Mouse (Mus musculus): Measurements from ENCODE around the gene Cybrd1. TPM values are rescaled to one million over a fixed set of nuclear protein-coding genes. Genes with fewer than 3 reads are reported as not detected.
A peak's percentile ranks its signal among the peaks of the same experiment; 100 is the strongest.

The Cybrd1 gene
- polyA plus RNA-seq, 1 experiment from 2014 or later: 0.26 TPM

GRCm38 (mm10) chr2:71120844-71121243 lies 3.1 kb downstream of the Cybrd1 start:
- no peak for ATAC-seq (ENCODE audit: low FRiP score)
- Histone ChIP-seq H3K4me1 (ENCODE audit: control insufficient read depth, insufficient read depth, low read length) (peaks cover 6% of the 10 kb centered on the region; the same call in 1 of the 2 replicates), H3K9me3 (ENCODE audit: control insufficient read depth, low read length) (no peaks in the 10 kb centered on the region), H3K4me2 (no peak overlapping the region), H3K27me3 (ENCODE audit: control insufficient read depth, insufficient read depth, low read length) (peaks cover 10% of the 10 kb centered on the region; the same call in 1 of the 2 replicates), H3K27ac (ENCODE audit: low read depth, low read length) (no peak overlapping the region), H3K36me3 (ENCODE audit: control insufficient read depth, insufficient read depth, low read length) (no peaks in the 10 kb centered on the region), H3K9ac (ENCODE audit: low read length) (no peak overlapping the region), H3K4me3 (ENCODE audit: low read depth, low read length) (no peak overlapping the region)
- WGBS: 81% methylated on average over 10 of the region's 10 CpGs
- DNase-seq (ENCODE audit: low spot score, missing footprints): peak; percentile 19

- peak; percentile 76 for DNase-seq (ENCODE audit: low spot score, missing footprints)
Observed at GRCm38 (mm10) chr2:71121406-71121805, 3.7 kb downstream of the Cybrd1 start.

GRCm38 (mm10) chr2:71122268-71123029 lies 4.7 kb downstream of the Cybrd1 start:
- 85% methylated on average over 13 of the region's 13 CpGs for WGBS
- H3K27me3 ChIP-seq (ENCODE audit: control insufficient read depth, insufficient read depth, low read length): peaks cover 7% of the 10 kb centered on the region; the same call in 1 of the 2 replicates
- no peaks in the 10 kb centered on the region for H3K36me3 ChIP-seq (ENCODE audit: control insufficient read depth, insufficient read depth, low read length)
- H3K4me1 ChIP-seq (ENCODE audit: control insufficient read depth, insufficient read depth, low read length): peaks cover 6% of the 10 kb centered on the region; the same call in 1 of the 2 replicates
- no peak overlapping the region for H3K4me2 ChIP-seq
- H3K27ac ChIP-seq (ENCODE audit: low read depth, low read length): no peak overlapping the region
- DNase-seq (ENCODE audit: low spot score, missing footprints) (peak; percentile 65), ATAC-seq (ENCODE audit: low FRiP score) (no peak)
- H3K4me3 ChIP-seq (ENCODE audit: low read depth, low read length): no peak overlapping the region
- H3K9me3 ChIP-seq (ENCODE audit: control insufficient read depth, low read length): no peaks in the 10 kb centered on the region
- no peak overlapping the region for H3K9ac ChIP-seq (ENCODE audit: low read length)

More at GRCm38 (mm10) chr2:71121406-71121805, 3.7 kb downstream of the Cybrd1 start:
- peaks cover 6% of the 10 kb centered on the region; the same call in 1 of the 2 replicates for H3K4me1 ChIP-seq (ENCODE audit: control insufficient read depth, insufficient read depth, low read length)
- H3K9ac ChIP-seq (ENCODE audit: low read length): no peak overlapping the region
- peaks cover 10% of the 10 kb centered on the region; the same call in 1 of the 2 replicates for H3K27me3 ChIP-seq (ENCODE audit: control insufficient read depth, insufficient read depth, low read length)
- H3K4me2 ChIP-seq: no peak overlapping the region
- 18% methylated on average over 5 of the region's 5 CpGs for WGBS
- H3K36me3 ChIP-seq (ENCODE audit: control insufficient read depth, insufficient read depth, low read length): no peaks in the 10 kb centered on the region
- H3K9me3 ChIP-seq (ENCODE audit: control insufficient read depth, low read length): no peaks in the 10 kb centered on the region
- no peak overlapping the region for H3K27ac ChIP-seq (ENCODE audit: low read depth, low read length)
- no peak for ATAC-seq (ENCODE audit: low FRiP score)
- no peak overlapping the region for H3K4me3 ChIP-seq (ENCODE audit: low read depth, low read length)

GRCm38 (mm10) chr2:71123591-71123990 lies 5.9 kb downstream of the Cybrd1 start:
- Histone ChIP-seq H3K4me3 (ENCODE audit: low read depth, low read length) (no peak overlapping the region), H3K27me3 (ENCODE audit: control insufficient read depth, insufficient read depth, low read length) (peaks cover under 1% of the 10 kb centered on the region; the same call in 1 of the 2 replicates), H3K4me1 (ENCODE audit: control insufficient read depth, insufficient read depth, low read length) (peaks cover 3% of the 10 kb centered on the region; the same call in 1 of the 2 replicates), H3K4me2 (no peak overlapping the region), H3K36me3 (ENCODE audit: control insufficient read depth, insufficient read depth, low read length) (no peaks in the 10 kb centered on the region), H3K9ac (ENCODE audit: low read length) (no peak overlapping the region), H3K9me3 (ENCODE audit: control insufficient read depth, low read length) (no peaks in the 10 kb centered on the region), H3K27ac (ENCODE audit: low read depth, low read length) (no peak overlapping the region)
- ATAC-seq (ENCODE audit: low FRiP score) (no peak), DNase-seq (ENCODE audit: low spot score, missing footprints) (peak; percentile 28)
- WGBS: 89% methylated on average over 2 of the region's 2 CpGs

- no peaks in the 10 kb centered on the region for H3K27me3 ChIP-seq (ENCODE audit: control insufficient read depth, insufficient read depth, low read length)
- no peaks in the 10 kb centered on the region for H3K4me1 ChIP-seq (ENCODE audit: control insufficient read depth, insufficient read depth, low read length)
- H3K4me2 ChIP-seq: no peak overlapping the region
- H3K36me3 ChIP-seq (ENCODE audit: control insufficient read depth, insufficient read depth, low read length): no peaks in the 10 kb centered on the region
- no peaks in the 10 kb centered on the region for H3K9me3 ChIP-seq (ENCODE audit: control insufficient read depth, low read length)
- ATAC-seq (ENCODE audit: low FRiP score): no peak
- WGBS: 87% methylated on average over 10 of the region's 10 CpGs
- DNase-seq (ENCODE audit: low spot score, missing footprints): peak; percentile 75
- no peak overlapping the region for H3K9ac ChIP-seq (ENCODE audit: low read length)
- H3K4me3 ChIP-seq (ENCODE audit: low read depth, low read length): no peak overlapping the region
- H3K27ac ChIP-seq (ENCODE audit: low read depth, low read length): no peak overlapping the region
Observed at GRCm38 (mm10) chr2:71127779-71128534, 10.2 kb downstream of the Cybrd1 start.

- no peak for ATAC-seq (ENCODE audit: low FRiP score)
- Histone ChIP-seq H3K27ac (ENCODE audit: low read depth, low read length) (no peak overlapping the region), H3K4me2 (no peak overlapping the region), H3K27me3 (ENCODE audit: control insufficient read depth, insufficient read depth, low read length) (no peaks in the 10 kb centered on the region), H3K9ac (ENCODE audit: low read length) (no peak overlapping the region), H3K9me3 (ENCODE audit: control insufficient read depth, low read length) (no peaks in the 10 kb centered on the region), H3K4me3 (ENCODE audit: low read depth, low read length) (no peak overlapping the region), H3K4me1 (ENCODE audit: control insufficient read depth, insufficient read depth, low read length) (no peaks in the 10 kb centered on the region), H3K36me3 (ENCODE audit: control insufficient read depth, insufficient read depth, low read length) (no peaks in the 10 kb centered on the region)
- WGBS: 90% methylated on average over 2 of the region's 2 CpGs
- peak; percentile 72 for DNase-seq (ENCODE audit: low spot score, missing footprints)
Observed at GRCm38 (mm10) chr2:71130366-71130765, 12.6 kb downstream of the Cybrd1 start.

GRCm38 (mm10) chr2:71131866-71132496 lies 14.3 kb downstream of the Cybrd1 start:
- 74% methylated on average over 3 of the region's 3 CpGs for WGBS
- H3K4me2 ChIP-seq: no peak overlapping the region
- no peaks in the 10 kb centered on the region for H3K27me3 ChIP-seq (ENCODE audit: control insufficient read depth, insufficient read depth, low read length)
- H3K4me3 ChIP-seq (ENCODE audit: low read depth, low read length): no peak overlapping the region
- no peaks in the 10 kb centered on the region for H3K9me3 ChIP-seq (ENCODE audit: control insufficient read depth, low read length)
- no peak overlapping the region for H3K27ac ChIP-seq (ENCODE audit: low read depth, low read length)
- ATAC-seq (ENCODE audit: low FRiP score): no peak
- H3K36me3 ChIP-seq (ENCODE audit: control insufficient read depth, insufficient read depth, low read length): no peaks in the 10 kb centered on the region
- peak; percentile 79 for DNase-seq (ENCODE audit: low spot score, missing footprints)
- no peaks in the 10 kb centered on the region for H3K4me1 ChIP-seq (ENCODE audit: control insufficient read depth, insufficient read depth, low read length)
- no peak overlapping the region for H3K9ac ChIP-seq (ENCODE audit: low read length)

- Histone ChIP-seq H3K36me3 (ENCODE audit: control insufficient read depth, insufficient read depth, low read length) (no peaks in the 10 kb centered on the region), H3K4me1 (ENCODE audit: control insufficient read depth, insufficient read depth, low read length) (no peaks in the 10 kb centered on the region), H3K4me2 (no peak overlapping the region), H3K27me3 (ENCODE audit: control insufficient read depth, insufficient read depth, low read length) (no peaks in the 10 kb centered on the region), H3K4me3 (ENCODE audit: low read depth, low read length) (no peak overlapping the region), H3K9ac (ENCODE audit: low read length) (no peak overlapping the region), H3K27ac (ENCODE audit: low read depth, low read length) (no peak overlapping the region), H3K9me3 (ENCODE audit: control insufficient read depth, low read length) (no peaks in the 10 kb centered on the region)
- ATAC-seq (ENCODE audit: low FRiP score) (no peak), DNase-seq (ENCODE audit: low spot score, missing footprints) (peak; percentile 72)
- WGBS: 91% methylated on average over 9 of the region's 9 CpGs
Observed at GRCm38 (mm10) chr2:71134041-71134505, 16.4 kb downstream of the Cybrd1 start.

All from midbrain, embryonic 11.5 days (tissue).